Comparison of ENCODE assay signal across 18 mouse cellular contexts in genomic region chr10:21350531-21351515, GRCm38 (mm10). TPM values are rescaled to one million over a fixed set of nuclear protein-coding genes. Genes with fewer than 3 reads are reported as not detected.
DNase-seq lines count a peak whose midpoint lies in the region; ATAC-seq lines count a peak whose summit lies in the region.
"Had no signal": no experiment of that assay in that cellular context is flagged by ENCODE, and none has a peak within 500 bp of the region (broad histone marks: within the 10 kb centered on the region; RNA-seq: fewer than 3 reads in every experiment).

No protein-coding gene starts in this region.

- peak; percentile 35 for DNase-seq in c-Kit-positive CD71-positive TER-119-negative erythroid progenitor cells, embryonic 14.5 days (ENCODE audit: low read depth)
- DNase-seq in liver, embryonic 11.5 days (ENCODE audit: low spot score) = no peak
- DNase-seq in adrenal gland, postnatal 4 days (ENCODE audit: low spot score in 2 of 2) = no peak
- DNase-seq in spleen, postnatal 36 days (ENCODE audit: low spot score in 2 of 2) = no peak
- no peak for DNase-seq in lung, postnatal 10 days
- DNase-seq: adrenal gland, postnatal 10 days; cerebellum, adult 8-10 months; cerebellum, postnatal 14 days; gastrocnemius, postnatal 36 days; heart, adult 18-20 months had no signal

- H3K27ac ChIP-seq in liver, embryonic 11.5 days (ENCODE audit: low read depth, low read length) = peak overlapping the region; percentile 34
- H3K27ac ChIP-seq in liver, embryonic 15.5 days (replicated peaks) = peak overlapping the region; percentile 35; the same call in 1 of the 2 replicates
- H3K27ac ChIP-seq: embryonic facial prominence, embryonic 12.5 days; forebrain, embryonic 15.5 days; heart, embryonic 15.5 days; hindbrain, embryonic 15.5 days had no signal

- 87% methylated on average over 11 of the region's 11 CpGs for WGBS in liver, embryonic 11.5 days
- WGBS in liver, embryonic 15.5 days (ENCODE audit: insufficient replicate concordance) = 71% methylated on average over 11 of the region's 11 CpGs

- peaks cover 26% of the 10 kb centered on the region for H3K36me3 ChIP-seq in liver, embryonic 11.5 days (ENCODE audit: control insufficient read depth, insufficient read depth, low read length)
- peaks cover 73% of the 10 kb centered on the region for H3K36me3 ChIP-seq in liver, embryonic 15.5 days (replicated peaks)

- H3K4me3 ChIP-seq in liver, embryonic 11.5 days (ENCODE audit: low read depth, low read length) = no peak overlapping the region
- no peak overlapping the region for H3K4me3 ChIP-seq in liver, embryonic 15.5 days (replicated peaks)
- H3K4me3 ChIP-seq: embryonic facial prominence, embryonic 12.5 days; forebrain, embryonic 15.5 days; heart, embryonic 15.5 days; hindbrain, embryonic 15.5 days had no signal

- no peaks in the 10 kb centered on the region for H3K9me3 ChIP-seq in liver, embryonic 11.5 days (ENCODE audit: control insufficient read depth, low read length)
- H3K9me3 ChIP-seq in liver, embryonic 15.5 days (replicated peaks) = no peaks in the 10 kb centered on the region
- H3K9me3 ChIP-seq: embryonic facial prominence, embryonic 12.5 days; forebrain, embryonic 15.5 days; heart, embryonic 15.5 days; hindbrain, embryonic 15.5 days had no signal

- no peaks in the 10 kb centered on the region for H3K27me3 ChIP-seq in liver, embryonic 11.5 days (replicated peaks; ENCODE audit: control insufficient read depth, insufficient read depth, low read length)
- no peaks in the 10 kb centered on the region for H3K27me3 ChIP-seq in liver, embryonic 15.5 days
- H3K27me3 ChIP-seq: embryonic facial prominence, embryonic 12.5 days; forebrain, embryonic 15.5 days; heart, embryonic 15.5 days; hindbrain, embryonic 15.5 days had no signal

- H3K4me2 ChIP-seq in liver, embryonic 11.5 days = no peak overlapping the region
- H3K4me2 ChIP-seq in liver, embryonic 15.5 days = peak overlapping the region; percentile 21
- H3K4me2 ChIP-seq: embryonic facial prominence, embryonic 12.5 days; forebrain, embryonic 15.5 days; heart, embryonic 11.5 days; heart, embryonic 15.5 days; hindbrain, embryonic 15.5 days had no signal

- no peak overlapping the region for H3K9ac ChIP-seq in liver, embryonic 11.5 days (ENCODE audit: low read depth, low read length)
- H3K9ac ChIP-seq in liver, embryonic 15.5 days = no peak overlapping the region
- H3K9ac ChIP-seq: embryonic facial prominence, embryonic 12.5 days; forebrain, embryonic 15.5 days; heart, embryonic 15.5 days; hindbrain, embryonic 15.5 days had no signal

- H3K4me1 ChIP-seq in liver, embryonic 11.5 days (replicated peaks; ENCODE audit: control insufficient read depth, insufficient read depth, low read length) = peaks cover 8% of the 10 kb centered on the region
- peaks cover 25% of the 10 kb centered on the region for H3K4me1 ChIP-seq in liver, embryonic 15.5 days (replicated peaks)
- H3K4me1 ChIP-seq: embryonic facial prominence, embryonic 12.5 days; forebrain, embryonic 15.5 days; heart, embryonic 15.5 days; hindbrain, embryonic 15.5 days had no signal

- peak; percentile 72 for ATAC-seq in liver, embryonic 11.5 days (replicated peaks; ENCODE audit: low FRiP score)
- 0 out of 2 replicates have a peak, but pooled peaks have one; percentile 46 for ATAC-seq in liver, embryonic 15.5 days (ENCODE audit: insufficient read depth)
- ATAC-seq: forebrain, embryonic 15.5 days had no signal

RNA-seq across cellular contexts. Expression of gene Aldh8a1, which starts 26.3 kb away (rescaled TPM):
- 3.6 and 4.2 TPM in 2 replicates for polyA plus RNA-seq in liver, embryonic 11.5 days (2014; fragmentation: Nextera tagmentation; extraction: Ambion mirVana)
- 33.8 and 40.0 TPM in 2 replicates for polyA plus RNA-seq in liver, embryonic 15.5 days (2015; fragmentation: Nextera tagmentation; extraction: Ambion mirVana)
- total RNA-seq in adrenal gland, postnatal 4 days (2021) = 10 to 100 TPM in 1 of 2 experiments, under 1 TPM in 1; 0.78 to 11.8 TPM
- total RNA-seq: gastrocnemius, postnatal 36 days; heart, adult 18-20 months; heart, postnatal 25 days had no signal
- polyA plus RNA-seq: forebrain, embryonic 11.5 days; forebrain, embryonic 15.5 days; heart, embryonic 15.5 days; hindbrain, embryonic 15.5 days had no signal

RNA-seq across cellular contexts. Expression of gene Hbs1l, which starts 55.0 kb away (rescaled TPM):
- polyA plus RNA-seq in liver, embryonic 11.5 days (2014; fragmentation: Nextera tagmentation; extraction: Ambion mirVana) = 107 and 127 TPM in 2 replicates
- polyA plus RNA-seq in liver, embryonic 15.5 days (2015; fragmentation: Nextera tagmentation; extraction: Ambion mirVana) = 56.8 and 56.9 TPM in 2 replicates
- 10 to 100 TPM; 68.9 to 70.3 TPM for total RNA-seq in adrenal gland, postnatal 4 days (2021)
